Mouse (Mus musculus) left cerebral cortex, postnatal 14 days (tissue): ENCODE results near the gene Ptbp1. TPM values are rescaled to one million over a fixed set of nuclear protein-coding genes. Genes with fewer than 3 reads are reported as not detected.

Experiments used
- DNase-seq, 2 experiments: peaks; one replicate each; pipeline ENCODE4 v3.0.0; 2021 to 2022; ENCODE audit warnings: low spot score in 2 of 2, mixed read lengths in 1 of 2
- intact Hi-C: fragments of 180-260 bp; cut with DNase I; formaldehyde crosslinking; loops from one replicate; pipeline ENCODE4 v1.15.1; 2025
- long read RNA-seq, 2 experiments: library from polyadenylated mRNA; stranded (forward); transcript quantifications; one replicate each; pipeline ENCODE4 v2.0.0; 2021
- total RNA-seq, 2 experiments: library from RNA; stranded (reverse); gene quantifications; 2 replicates each; pipeline ENCODE4 v1.2.3; 2021

Ptbp1 gene
- 10 to 100 TPM; 52.1 to 61.1 TPM for total RNA-seq
- long read RNA-seq, experiment 1, transcript Ptbp1-206 (13 exons, 3,169 nt): major isoform, 8 of 12 reads
- long read RNA-seq, experiment 1, partial matches to known transcripts: 2 of 12 reads
- long read RNA-seq, experiment 1, other reads (novel, unspliced or antisense): 2 of 12 reads
- long read RNA-seq, experiment 2, transcript Ptbp1-216 (14 exons, 3,110 nt): major isoform, 7 of 16 reads
- long read RNA-seq, experiment 2, partial matches to known transcripts: 4 of 16 reads
- long read RNA-seq, experiment 2, other reads (novel, unspliced or antisense): 3 of 16 reads

DNA sequence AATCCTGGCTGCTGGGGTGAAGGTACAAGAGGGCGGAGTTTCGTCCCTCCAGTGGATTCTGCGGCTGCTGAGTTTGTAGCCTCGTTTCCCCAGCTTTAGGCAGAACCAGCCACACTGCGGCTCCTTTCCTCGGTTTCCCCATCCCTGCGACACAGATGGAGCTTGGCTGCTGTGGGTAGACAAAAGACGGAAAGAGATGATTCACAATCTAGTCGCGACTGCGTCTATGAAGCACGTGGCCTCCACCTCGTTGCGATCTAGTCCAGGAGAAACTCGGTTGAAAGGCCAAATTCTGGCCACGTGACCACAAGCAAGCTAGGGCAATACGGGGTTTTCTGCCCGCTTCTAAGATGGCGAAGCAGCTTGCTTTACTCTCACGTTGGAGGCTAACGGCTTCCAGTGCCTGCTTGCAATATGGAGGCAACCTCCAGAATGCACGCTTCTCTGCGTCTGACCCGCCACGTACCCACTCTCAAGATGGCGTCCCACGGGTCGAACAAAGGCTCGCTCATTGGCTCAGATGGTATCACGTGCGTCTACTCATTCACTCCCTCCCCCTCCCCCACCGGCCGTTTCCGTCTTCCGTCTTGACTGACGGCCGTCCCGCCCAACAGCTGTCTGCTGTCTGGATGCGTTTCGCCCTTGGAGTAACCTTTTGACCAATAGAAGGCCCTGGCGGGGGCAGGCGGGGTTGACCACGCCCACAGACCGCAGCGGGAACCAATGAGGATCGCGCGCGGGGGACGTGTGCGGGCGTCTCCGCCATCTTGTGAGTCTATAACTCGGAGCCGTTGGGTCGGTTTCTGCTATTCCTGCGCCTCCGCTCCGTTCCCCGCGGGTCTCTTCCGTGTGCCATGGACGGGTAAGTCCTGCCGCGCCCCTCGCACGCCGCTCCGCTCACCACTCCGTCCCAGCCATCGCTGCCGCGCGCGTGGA lies at the start of gene Ptbp1:
Gene Ptbp1, plus strand, starts transcription at position 568 of the 936 bp plus-strand sequence.
- peak; percentile 99 to 100 for DNase-seq
- intact Hi-C loops: no loop called here

DNA sequence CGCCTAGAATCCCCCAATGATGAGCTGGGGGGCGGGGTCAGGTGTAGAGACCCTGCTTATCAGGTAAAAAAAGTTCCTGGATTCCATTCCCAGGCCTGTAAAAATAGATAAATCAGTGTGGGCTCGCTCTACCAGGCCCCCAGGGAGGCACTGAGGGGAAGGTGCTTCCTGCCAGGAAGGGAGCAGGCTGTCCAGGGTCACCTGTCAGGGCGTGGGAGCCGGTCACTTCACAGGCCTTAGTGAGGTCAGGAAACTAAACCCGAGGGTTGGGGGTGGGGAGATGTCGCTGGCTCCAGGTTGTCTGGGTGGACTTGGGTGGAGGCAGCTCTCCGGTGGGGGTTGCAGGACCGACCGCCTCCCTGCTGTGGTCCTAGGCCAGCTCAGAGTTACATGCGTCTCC lies 48.6 kb upstream of the Ptbp1 start:
- DNase-seq: no peak
- intact Hi-C loops: no loop called here

- no peak for DNase-seq
- intact Hi-C loops: no loop called here
These were observed 47.9 kb upstream of the Ptbp1 start for GRCm38 (mm10) chr10:79806331-79806730.

DNA sequence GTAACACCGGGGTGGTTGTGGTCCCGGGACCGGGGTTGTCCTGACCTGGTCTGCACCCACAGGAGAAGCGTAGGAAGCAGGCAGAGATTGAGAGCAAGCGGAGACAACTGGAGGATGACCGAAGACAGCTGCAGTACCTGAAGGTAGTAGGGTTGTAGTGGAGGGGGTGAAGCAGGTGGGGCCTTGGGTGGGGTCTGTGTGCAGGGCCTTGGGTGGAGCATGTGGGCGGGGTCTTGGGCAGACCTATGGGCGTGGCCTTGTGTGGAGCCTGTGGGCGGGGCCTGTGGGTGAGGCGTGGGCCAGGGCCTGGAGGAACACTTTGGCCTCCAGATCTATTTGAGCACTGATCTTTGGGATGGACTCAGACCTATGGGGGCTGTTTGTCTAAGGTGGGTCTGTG lies 47.3 kb upstream of the Ptbp1 start:
- intact Hi-C loops: no loop called here
- DNase-seq: no peak

DNA sequence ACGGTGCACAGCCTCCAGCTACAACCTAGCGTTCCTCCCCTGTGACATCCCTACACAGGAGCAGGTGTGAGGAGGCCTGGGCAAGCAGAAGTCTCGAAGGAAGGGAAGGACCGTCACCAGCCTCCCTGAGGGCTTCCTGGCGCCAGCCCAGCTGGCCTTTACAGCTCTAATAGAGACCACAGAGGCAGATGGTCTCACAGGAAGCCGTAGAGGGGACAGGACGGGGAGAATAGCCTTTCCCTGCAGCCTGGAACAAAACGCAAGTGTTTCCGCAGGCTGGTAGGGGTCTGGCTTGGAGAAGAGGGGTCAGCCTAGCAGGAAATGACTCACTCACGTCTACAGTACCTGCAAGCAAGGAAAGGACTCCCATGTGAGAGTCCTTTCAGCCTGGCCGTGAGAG lies 46.4 kb upstream of the Ptbp1 start:
- intact Hi-C loops: no loop called here
- DNase-seq: no peak

GRCm38 (mm10) chr10:79808728-79809127 lies 45.5 kb upstream of the Ptbp1 start:
- intact Hi-C loops: no loop called here
- no peak for DNase-seq

DNA sequence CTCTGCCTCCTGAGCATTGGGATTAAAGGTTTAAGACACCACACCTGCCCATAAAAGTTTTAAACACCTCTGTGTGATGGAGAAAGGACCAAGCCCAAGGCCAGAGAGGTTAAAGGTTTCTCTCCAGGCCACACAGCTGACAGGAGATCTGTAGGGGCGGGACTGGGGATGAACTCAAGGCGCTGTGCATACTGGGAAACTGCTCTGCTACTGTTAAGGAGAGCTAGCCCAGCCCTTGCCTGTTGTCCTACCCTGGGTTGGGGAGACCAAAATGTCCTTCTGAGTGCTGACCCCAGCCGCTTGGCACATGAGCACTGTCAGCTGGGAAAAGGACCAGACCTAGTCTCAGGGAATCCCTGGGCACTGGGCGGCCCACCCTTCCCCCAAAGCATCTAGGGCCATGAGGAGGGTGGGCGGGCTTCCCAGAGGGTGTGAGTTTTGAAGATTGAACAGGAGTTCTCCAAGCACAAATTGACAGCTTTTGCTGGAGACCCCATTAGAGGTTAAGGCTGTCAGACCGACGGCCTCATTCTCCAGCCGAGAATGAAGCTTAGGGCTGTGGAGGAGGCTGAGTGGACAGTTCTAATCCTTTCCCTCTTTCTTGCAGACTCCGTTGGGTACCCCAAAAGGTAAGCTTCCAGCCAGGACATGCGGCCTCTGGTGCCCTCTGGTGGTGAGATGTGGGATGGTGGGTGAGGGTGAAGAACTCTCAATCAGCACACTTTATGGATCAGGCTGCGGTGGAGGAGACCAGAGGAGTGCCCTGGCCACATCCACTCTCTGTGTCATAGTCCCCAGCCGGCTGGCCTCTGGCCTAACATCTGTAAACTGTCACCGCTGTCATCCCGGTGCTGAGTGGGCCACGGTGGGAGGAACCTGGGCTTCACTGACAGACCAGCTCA lies 42.2 kb upstream of the Ptbp1 start:
- DNase-seq: peak; percentile 80 to 88
- intact Hi-C loops: loop anchor here (1.0 to 5.0 kb wide), 2 partner anchors 19 to 35 kb away; partner anchors contain the start of genes Fstl3 and Palm

DNA sequence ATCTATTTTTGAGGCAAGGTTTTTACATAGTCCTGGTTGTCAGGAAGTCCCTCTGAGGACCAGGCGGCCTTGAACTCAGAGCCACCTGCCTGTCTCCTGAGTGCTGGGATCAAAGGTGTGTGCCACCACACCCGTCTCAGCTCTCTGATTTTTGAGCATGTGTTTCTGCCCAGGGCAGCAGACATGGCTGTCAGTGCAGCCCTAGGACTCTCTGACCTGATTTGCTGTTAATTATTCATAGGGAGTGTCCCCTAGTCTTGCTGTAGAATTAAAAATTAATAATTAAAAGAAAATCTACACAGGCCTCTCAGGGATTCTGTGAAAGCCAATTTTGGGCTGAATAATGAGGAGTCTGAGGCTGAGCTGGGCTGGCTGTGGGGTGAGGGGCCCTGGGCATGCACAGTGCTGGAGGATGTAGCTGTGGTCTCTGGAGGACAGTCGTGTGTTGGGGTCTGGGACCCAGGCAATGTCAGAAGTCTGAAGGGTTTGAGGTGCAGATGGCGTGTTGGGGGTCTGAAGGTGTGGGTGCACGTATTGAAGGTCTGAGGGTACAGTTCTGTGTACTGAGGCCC lies 39.9 kb upstream of the Ptbp1 start:
- no peak for DNase-seq
- intact Hi-C loops: loop anchor here (5.0 kb wide), 1 partner anchor 37 kb away; the partner anchor contains the start of gene Fstl3

DNA sequence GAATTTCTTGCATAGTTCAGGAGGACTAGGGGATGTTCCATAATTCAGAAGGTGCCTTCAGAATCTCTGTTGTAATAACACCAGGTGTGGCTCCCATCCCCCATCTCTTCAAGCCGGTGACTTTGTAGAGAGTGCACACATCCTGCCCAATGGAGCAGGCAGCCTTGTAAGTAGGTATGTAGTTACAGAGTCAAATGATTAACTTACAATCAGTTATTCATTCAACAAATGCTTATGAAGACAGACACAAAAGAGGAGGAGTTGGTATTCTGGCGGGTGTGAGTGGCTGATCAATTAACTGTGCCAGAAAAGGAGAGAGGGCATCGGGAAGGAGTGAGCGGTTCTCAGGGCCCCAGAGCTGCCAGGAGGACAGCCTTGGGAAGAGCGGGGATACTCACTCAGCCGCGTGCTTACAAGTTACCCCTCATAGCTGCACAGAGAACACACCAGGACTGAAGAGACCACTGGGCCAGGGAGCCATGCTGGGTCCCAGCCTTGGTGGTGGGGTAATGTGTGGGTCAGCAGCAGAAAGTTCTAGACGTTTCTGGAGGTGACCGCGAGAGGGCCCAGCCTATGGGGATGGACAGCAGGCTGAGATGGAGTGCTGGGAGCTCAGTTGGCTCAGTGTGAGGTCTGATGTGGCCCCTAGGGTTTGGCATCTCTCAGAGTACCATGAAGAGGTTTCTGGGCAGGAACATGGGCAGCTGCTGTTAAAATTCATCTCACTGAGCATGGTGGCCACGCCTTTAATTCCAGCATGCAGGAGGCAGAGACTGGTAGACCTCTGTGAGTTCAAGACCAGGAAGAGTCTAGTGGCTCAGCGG lies 38.3 kb upstream of the Ptbp1 start:
- no peak for DNase-seq
- intact Hi-C loops: no loop called here

GRCm38 (mm10) chr10:79817111-79817510 lies 37.1 kb upstream of the Ptbp1 start:
- no peak for DNase-seq
- intact Hi-C loops: no loop called here

DNA sequence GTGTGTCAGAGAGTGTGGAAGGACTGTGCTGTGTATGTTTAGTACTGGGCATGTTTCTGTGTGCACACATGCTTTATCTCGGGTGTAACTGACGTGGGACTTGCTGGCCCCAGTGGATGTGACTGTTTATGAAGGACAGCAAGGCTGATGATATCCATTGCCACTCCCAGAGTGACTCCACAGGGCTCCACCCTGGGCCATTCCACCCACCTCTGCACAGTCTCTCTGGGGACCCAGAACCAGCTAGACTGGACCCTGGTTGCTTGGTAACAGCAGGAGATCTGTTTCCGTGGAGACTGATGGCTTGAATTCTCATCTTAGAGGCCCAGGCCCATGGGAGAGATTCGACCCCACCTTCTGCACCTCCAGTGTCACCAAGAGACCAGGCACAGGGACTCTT lies 36.0 kb upstream of the Ptbp1 start:
- no peak for DNase-seq
- intact Hi-C loops: no loop called here

DNA sequence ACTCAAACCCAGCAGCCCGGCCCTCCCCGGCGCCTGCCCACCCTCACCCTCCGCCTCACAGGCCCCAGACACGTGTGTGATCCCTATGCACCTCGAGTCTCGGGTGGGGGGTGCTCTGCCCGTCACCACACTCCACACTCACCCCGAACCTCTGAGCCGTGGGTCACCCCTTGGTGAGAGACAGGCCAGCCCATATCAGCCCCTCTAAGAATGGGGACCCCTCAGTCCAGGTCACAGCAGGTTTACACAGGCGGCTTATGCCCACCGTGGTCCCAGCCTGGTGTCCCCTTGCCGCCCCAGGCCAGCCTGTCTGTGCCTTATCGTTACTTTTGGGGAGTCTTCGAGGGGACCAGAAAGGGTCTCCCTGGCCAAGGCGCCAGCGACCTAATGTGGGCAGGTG lies 34.6 kb upstream of the Ptbp1 start:
- DNase-seq: no peak
- intact Hi-C loops: no loop called here

DNA sequence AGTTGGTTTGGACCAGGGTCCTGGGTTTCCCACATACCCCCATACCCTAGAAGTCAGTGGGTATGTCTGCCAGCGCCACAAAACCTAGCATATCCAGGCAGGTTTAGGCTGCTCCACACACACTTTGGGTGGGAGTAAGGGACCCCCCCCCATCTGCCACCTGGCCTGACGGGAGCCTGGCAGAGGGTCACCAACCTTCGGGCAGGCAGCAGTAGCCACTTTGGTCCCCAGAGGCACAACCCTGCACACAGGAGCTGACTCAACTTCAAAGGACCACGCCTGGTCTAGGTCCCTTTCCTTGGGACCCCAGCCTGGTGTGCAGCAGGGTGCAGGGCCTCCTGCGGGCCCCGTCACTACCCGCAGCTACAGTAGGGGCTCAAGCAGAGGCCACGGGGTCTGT lies 34.0 kb upstream of the Ptbp1 start:
- intact Hi-C loops: no loop called here

GRCm38 (mm10) chr10:79820782-79821181 lies 33.4 kb upstream of the Ptbp1 start, which contains the start of gene Misp:
Gene Misp, plus strand, starts transcription at chr10:79820989.
- DNase-seq: no peak
- intact Hi-C loops: no loop called here

More for the DNA sequence above, 34.0 kb upstream of the Ptbp1 start:
- no peak for DNase-seq

GRCm38 (mm10) chr10:79821731-79822130 lies 32.5 kb upstream of the Ptbp1 start:
- intact Hi-C loops: no loop called here
- no peak for DNase-seq

DNA sequence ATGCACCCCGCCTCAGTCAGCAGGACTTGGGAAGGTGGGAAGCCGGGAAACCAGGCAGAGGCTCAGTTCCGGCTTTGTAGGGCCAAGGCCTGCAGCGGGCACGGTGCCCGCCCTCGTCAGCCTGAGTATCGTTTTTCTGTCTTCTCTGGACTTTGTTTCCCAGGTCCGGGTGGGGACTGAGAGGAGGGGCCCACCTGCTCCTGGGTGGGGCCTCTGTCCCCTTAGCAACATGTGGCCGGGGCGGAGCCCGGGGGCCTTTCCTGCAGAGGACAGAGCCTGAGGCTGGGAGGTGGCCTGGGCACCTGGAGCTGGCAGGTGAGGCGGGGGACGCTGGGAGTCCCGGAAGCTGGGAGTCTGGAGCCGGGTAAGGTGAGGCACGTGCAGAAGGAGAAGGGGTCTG lies 31.9 kb upstream of the Ptbp1 start:
- DNase-seq: no peak
- intact Hi-C loops: no loop called here

- no peak for DNase-seq
- intact Hi-C loops: no loop called here
These were observed 31.2 kb upstream of the Ptbp1 start for GRCm38 (mm10) chr10:79823011-79823410.

- intact Hi-C loops: no loop called here
These were observed 29.8 kb upstream of the Ptbp1 start for GRCm38 (mm10) chr10:79824413-79824812.

More at GRCm38 (mm10) chr10:79824413-79824812, 29.8 kb upstream of the Ptbp1 start:
- no peak for DNase-seq
